Mouse (Mus musculus) heart, embryonic 16.5 days (tissue): ENCODE measurements at regions not wholly inside any gene's neighbourhood (a gene's known extent, or its start where the extent isn't known, plus 50 kb on each side); places are given as distances from the start of the nearest gene placed in this dataset.
"Not testable (repeated sequence)": the region's sequence is repeated elsewhere in the genome, so short reads cannot be mapped to it uniquely, and the experiment has no call there.

ENCODE experiments used
- ATAC-seq: fragments of 200-750 bp; cut with Nextera tagmentation; replicated peaks from 2 replicates; pipeline ENCODE4 v1.8.0; 2017; ENCODE audit warnings: moderate number of reproducible peaks; ENCODE audit not compliant: insufficient read depth, low FRiP score; ENCODE audit errors: extremely low read depth
- H3K27ac ChIP-seq: fragments of 300-500 bp; sonication (generic); 2 replicates; pipeline ENCODE4 v1.5.1; 2014; ENCODE audit warnings: mild to moderate bottlenecking, low read length, control low read depth, moderate library complexity
- H3K27me3 ChIP-seq: fragments of 300-500 bp; sonication (generic); 2 replicates; pipeline ENCODE4 v1.6.1; 2014; ENCODE audit warnings: low read length, mixed read lengths; ENCODE audit not compliant: control insufficient read depth, insufficient read depth
- H3K36me3 ChIP-seq: fragments of 300-500 bp; sonication (generic); 2 replicates; pipeline ENCODE4 v1.6.1; 2014; ENCODE audit not compliant: control insufficient read depth, insufficient read depth
- H3K4me1 ChIP-seq: fragments of 300-500 bp; sonication (generic); 2 replicates; pipeline ENCODE4 v1.6.1; 2014; ENCODE audit warnings: low read length, mixed read lengths; ENCODE audit not compliant: control insufficient read depth, insufficient read depth
- H3K4me2 ChIP-seq: fragments of 300-500 bp; sonication (generic); 2 replicates; pipeline ENCODE4 v1.6.1; 2014; ENCODE audit warnings: low read depth, mild to moderate bottlenecking, control low read depth, low read length
- H3K4me3 ChIP-seq: fragments of 300-500 bp; sonication (generic); 2 replicates; pipeline ENCODE4 v1.5.1; 2014; ENCODE audit warnings: mild to moderate bottlenecking, control low read depth, low read length
- H3K9ac ChIP-seq: fragments of 300-500 bp; sonication (generic); 2 replicates; pipeline ENCODE4 v1.6.1; 2014; ENCODE audit warnings: low read length, control low read depth
- H3K9me3 ChIP-seq: fragments of 300-500 bp; sonication (generic); replicated peaks from 2 replicates; pipeline ENCODE4 v1.6.1; 2016; ENCODE audit warnings: low read length; ENCODE audit not compliant: control insufficient read depth
- WGBS: fragments of 180-500 bp; shearing (Covaris S2); extraction: QIAGEN DNeasy Blood & Tissue Kit; methylation state at CpG from one replicate; pipeline ENCODE4 v1.1.7; 2014; 5-methylcytosine and 5-hydroxymethylcytosine counted together

GRCm38 (mm10) chr12:18606126-18606525 lies 91.8 kb downstream of the 5730507C01Rik start:
- H3K4me3 ChIP-seq, H3K36me3 ChIP-seq, H3K4me1 ChIP-seq, H3K9ac ChIP-seq, H3K27ac ChIP-seq, H3K9me3 ChIP-seq, ATAC-seq, H3K27me3 ChIP-seq, H3K4me2 ChIP-seq: not testable (repeated sequence)

- ATAC-seq = peak; percentile 98
- H3K9me3 ChIP-seq = no peaks in the 10 kb centered on the region
- WGBS = 1% methylated on average over 37 of the region's 38 CpGs
- peak overlapping the region; percentile 46 for H3K27ac ChIP-seq
- H3K36me3 ChIP-seq = no peaks in the 10 kb centered on the region
- H3K4me1 ChIP-seq = no peaks in the 10 kb centered on the region
- H3K4me3 ChIP-seq = peak overlapping the region; percentile 70
- H3K4me2 ChIP-seq = peak overlapping the region; percentile 66
- H3K27me3 ChIP-seq = no peaks in the 10 kb centered on the region
- peak overlapping the region; percentile 76 for H3K9ac ChIP-seq
These were observed 95.5 kb downstream of the 5730507C01Rik start for GRCm38 (mm10) chr12:18609835-18610234.

- H3K9ac ChIP-seq = peak overlapping the region; percentile 76
- not testable (repeated sequence) for H3K27me3 ChIP-seq, H3K27ac ChIP-seq, H3K9me3 ChIP-seq, H3K36me3 ChIP-seq, ATAC-seq, H3K4me1 ChIP-seq
- WGBS = under 1% methylated on average over 23 of the region's 24 CpGs
- peak overlapping the region; percentile 66 for H3K4me2 ChIP-seq
- peak overlapping the region; percentile 70 for H3K4me3 ChIP-seq
These were observed 96.3 kb downstream of the 5730507C01Rik start for GRCm38 (mm10) chr12:18610581-18610980.
